Mouse (Mus musculus): ENCODE data around the gene Tctex1d4. TPM values are rescaled to one million over a fixed set of nuclear protein-coding genes. Genes with fewer than 3 reads are reported as not detected.

Tctex1d4 gene
- polyA plus RNA-seq, 1 experiment, result not detected

GRCm38 (mm10) chr4:117159666-117160065 is 33.1 kb downstream of the Tctex1d4 start:
- no peaks in the 10 kb centered on the region; the same call in 1 of the 2 replicates for H3K4me1 ChIP-seq (ENCODE audit: control insufficient read depth, insufficient read depth, low read length)
- no peak for TF ChIP-seq POLR2A (IDR thresholded peaks at IDR 0.05; ENCODE audit: borderline replicate concordance, control insufficient read depth, low read depth, low read length)
- no peak for TF ChIP-seq CTCF (IDR thresholded peaks at IDR 0.05; ENCODE audit: control insufficient read depth, insufficient read depth, low read length)
- 87% methylated on average over 10 of the region's 10 CpGs for WGBS
- H3K4me3 ChIP-seq (replicated peaks; ENCODE audit: control insufficient read depth, low read depth, low read length), result no peak overlapping the region
- no peak overlapping the region for H3K27ac ChIP-seq (ENCODE audit: control insufficient read depth, insufficient read depth, low read depth, low read length, poor library complexity)

GRCm38 (mm10) chr4:117161183-117161582 is 34.6 kb downstream of the Tctex1d4 start:
- H3K4me3 ChIP-seq (replicated peaks; ENCODE audit: control insufficient read depth, low read depth, low read length), result no peak overlapping the region
- H3K4me1 ChIP-seq (ENCODE audit: control insufficient read depth, insufficient read depth, low read length), result no peaks in the 10 kb centered on the region
- no peak overlapping the region for H3K27ac ChIP-seq (ENCODE audit: control insufficient read depth, insufficient read depth, low read depth, low read length, poor library complexity)
- WGBS, result 85% methylated on average over 4 of the region's 4 CpGs
- TF ChIP-seq CTCF (IDR thresholded peaks at IDR 0.05; ENCODE audit: control insufficient read depth, insufficient read depth, low read length), result no peak
- TF ChIP-seq POLR2A (IDR thresholded peaks at IDR 0.05; ENCODE audit: borderline replicate concordance, control insufficient read depth, low read depth, low read length), result no peak

- WGBS, result 92% methylated on average over 5 of the region's 5 CpGs
- Histone ChIP-seq H3K27ac (ENCODE audit: control insufficient read depth, insufficient read depth, low read depth, low read length, poor library complexity) (no peak overlapping the region), H3K4me1 (ENCODE audit: control insufficient read depth, insufficient read depth, low read length) (no peaks in the 10 kb centered on the region), H3K4me3 (replicated peaks; ENCODE audit: control insufficient read depth, low read depth, low read length) (no peak overlapping the region)
- TF ChIP-seq CTCF (IDR thresholded peaks at IDR 0.05; ENCODE audit: control insufficient read depth, insufficient read depth, low read length) (no peak), POLR2A (IDR thresholded peaks at IDR 0.05; ENCODE audit: borderline replicate concordance, control insufficient read depth, low read depth, low read length) (no peak)
Observed at GRCm38 (mm10) chr4:117169936-117170335, 43.3 kb downstream of the Tctex1d4 start.

Other genes starting within 250 kb of the Tctex1d4 start
- gene Zswim5, start 249.4 kb upstream of the Tctex1d4 start, polyA plus RNA-seq (2011; ENCODE audit: insufficient read depth, insufficient read length, low replicate concordance, missing spikeins), result 0.72 TPM in 1 of 2 replicates, not detected in the other
- 442 and 477 TPM in 2 replicates for gene Urod, start 132.4 kb upstream of the Tctex1d4 start, polyA plus RNA-seq (2011; ENCODE audit: insufficient read depth, insufficient read length, low replicate concordance, missing spikeins)
- gene Hectd3, start 131.5 kb upstream of the Tctex1d4 start, polyA plus RNA-seq (2011; ENCODE audit: insufficient read depth, insufficient read length, low replicate concordance, missing spikeins), result 10.3 and 18.7 TPM in 2 replicates
- 13.1 and 23.4 TPM in 2 replicates for gene Eif2b3, start 107.4 kb upstream of the Tctex1d4 start, polyA plus RNA-seq (2011; ENCODE audit: insufficient read depth, insufficient read length, low replicate concordance, missing spikeins)
- 1.5 and 2.8 TPM in 2 replicates for gene Ptch2, start 30.7 kb upstream of the Tctex1d4 start, polyA plus RNA-seq (2011; ENCODE audit: insufficient read depth, insufficient read length, low replicate concordance, missing spikeins)
- 2.9 and 7.0 TPM in 2 replicates for gene Btbd19, start 1.1 kb upstream of the Tctex1d4 start, polyA plus RNA-seq (2011; ENCODE audit: insufficient read depth, insufficient read length, low replicate concordance, missing spikeins)
- 3.1 and 7.8 TPM in 2 replicates for gene Plk3, start 7.2 kb downstream of the Tctex1d4 start, polyA plus RNA-seq (2011; ENCODE audit: insufficient read depth, insufficient read length, low replicate concordance, missing spikeins)
- 2,334 and 3,425 TPM in 2 replicates for gene Rps8, start 29.4 kb downstream of the Tctex1d4 start, polyA plus RNA-seq (2011; ENCODE audit: insufficient read depth, insufficient read length, low replicate concordance, missing spikeins)
- gene Kif2c, start 55.8 kb downstream of the Tctex1d4 start, polyA plus RNA-seq (2011; ENCODE audit: insufficient read depth, insufficient read length, low replicate concordance, missing spikeins), result 18.5 and 33.6 TPM in 2 replicates
- 1.7 TPM in 1 of 2 replicates, not detected in the other for gene Tmem53, start 125.2 kb downstream of the Tctex1d4 start, polyA plus RNA-seq (2011; ENCODE audit: insufficient read depth, insufficient read length, low replicate concordance, missing spikeins)
- not detected in 2 replicates for gene Armh1, start 125.3 kb downstream of the Tctex1d4 start, polyA plus RNA-seq (2011; ENCODE audit: insufficient read depth, insufficient read length, low replicate concordance, missing spikeins)

Measured in bone marrow, adult 2 months (tissue).